Mouse (Mus musculus): ENCODE data around the gene Morf4l2. TPM values are rescaled to one million over a fixed set of nuclear protein-coding genes. Genes with fewer than 3 reads are reported as not detected.

The Morf4l2 gene
- polyA plus RNA-seq (2015; fragmentation: Nextera tagmentation; extraction: Ambion mirVana): 549 and 553 TPM in 2 replicates

GRCm38 (mm10) chrX:136743459-136743858 lies at the start of gene Morf4l2:
Gene Morf4l2, minus strand, starts transcription at chrX:136743690.
- Histone ChIP-seq H3K4me2 (peak within 1 kb of the TSS; percentile 55), H3K27ac (peak within 1 kb of the TSS; percentile 94), H3K36me3 (peaks cover 4% of the 10 kb centered on the region; the same call in 1 of the 2 replicates), H3K4me1 (0 out of 2 replicates have a peak, but pooled peaks cover 6% of the 10 kb centered on the region), H3K9ac (peak within 1 kb of the TSS; percentile 52), H3K4me3 (peak within 1 kb of the TSS; percentile 53), H3K27me3 (no peaks in the 10 kb centered on the region), H3K9me3 (no peaks in the 10 kb centered on the region)
- no peak for ATAC-seq (ENCODE audit: borderline replicate concordance, extremely low read depth, low FRiP score, low TSS enrichment)
- WGBS: 77% methylated on average over 12 of the region's 12 CpGs

GRCm38 (mm10) chrX:136789446-136789845 lies 46.0 kb upstream of the Morf4l2 start:
- 76% methylated on average over 4 of the region's 4 CpGs for WGBS
- no peak overlapping the region for H3K9ac ChIP-seq
- no peaks in the 10 kb centered on the region for H3K9me3 ChIP-seq
- no peak overlapping the region for H3K4me3 ChIP-seq
- no peaks in the 10 kb centered on the region for H3K36me3 ChIP-seq
- H3K4me1 ChIP-seq: no peaks in the 10 kb centered on the region
- H3K4me2 ChIP-seq: no peak overlapping the region
- H3K27me3 ChIP-seq: no peaks in the 10 kb centered on the region
- ATAC-seq (ENCODE audit: borderline replicate concordance, extremely low read depth, low FRiP score, low TSS enrichment): peak; percentile 46; the same call in 1 of the 2 replicates
- H3K27ac ChIP-seq: no peak overlapping the region

GRCm38 (mm10) chrX:136780041-136780440 lies 36.6 kb upstream of the Morf4l2 start, which contains the start of gene Glra4:
Gene Glra4, minus strand, starts transcription at chrX:136780141.
- Histone ChIP-seq H3K27me3 (no peaks in the 10 kb centered on the region; the same call in 1 of the 2 replicates), H3K4me3 (no peak within 1 kb of the TSS), H3K9me3 (no peaks in the 10 kb centered on the region), H3K36me3 (no peaks in the 10 kb centered on the region), H3K4me2 (no peak within 1 kb of the TSS), H3K27ac (no peak within 1 kb of the TSS), H3K9ac (no peak within 1 kb of the TSS), H3K4me1 (no peaks in the 10 kb centered on the region)
- 80% methylated on average over 3 of the region's 3 CpGs for WGBS
- no peak for ATAC-seq (ENCODE audit: borderline replicate concordance, extremely low read depth, low FRiP score, low TSS enrichment)

GRCm38 (mm10) chrX:136779262-136779661 lies 35.8 kb upstream of the Morf4l2 start:
- WGBS: 46% methylated on average over 2 of the region's 2 CpGs
- Histone ChIP-seq H3K4me3 (no peak overlapping the region), H3K4me1 (no peaks in the 10 kb centered on the region), H3K4me2 (no peak overlapping the region), H3K27ac (no peak overlapping the region), H3K9ac (no peak overlapping the region), H3K36me3 (no peaks in the 10 kb centered on the region), H3K9me3 (no peaks in the 10 kb centered on the region), H3K27me3 (no peaks in the 10 kb centered on the region; the same call in 1 of the 2 replicates)
- no peak for ATAC-seq (ENCODE audit: borderline replicate concordance, extremely low read depth, low FRiP score, low TSS enrichment)

GRCm38 (mm10) chrX:136778046-136778445 lies 34.6 kb upstream of the Morf4l2 start:
- no peak for ATAC-seq (ENCODE audit: borderline replicate concordance, extremely low read depth, low FRiP score, low TSS enrichment)
- Histone ChIP-seq H3K4me2 (no peak overlapping the region), H3K9me3 (no peaks in the 10 kb centered on the region), H3K9ac (no peak overlapping the region), H3K36me3 (no peaks in the 10 kb centered on the region), H3K27me3 (no peaks in the 10 kb centered on the region), H3K27ac (no peak overlapping the region), H3K4me3 (no peak overlapping the region), H3K4me1 (no peaks in the 10 kb centered on the region)
- 75% methylated on average over 3 of the region's 3 CpGs for WGBS

GRCm38 (mm10) chrX:136773035-136773434 lies 29.5 kb upstream of the Morf4l2 start:
- no peak overlapping the region for H3K4me2 ChIP-seq
- 57% methylated on average over 1 of the region's 1 CpGs for WGBS
- no peaks in the 10 kb centered on the region for H3K9me3 ChIP-seq
- no peak overlapping the region for H3K27ac ChIP-seq
- no peak overlapping the region for H3K4me3 ChIP-seq
- ATAC-seq (ENCODE audit: borderline replicate concordance, extremely low read depth, low FRiP score, low TSS enrichment): no peak
- no peaks in the 10 kb centered on the region for H3K36me3 ChIP-seq
- no peak overlapping the region for H3K9ac ChIP-seq
- H3K4me1 ChIP-seq: no peaks in the 10 kb centered on the region
- no peaks in the 10 kb centered on the region for H3K27me3 ChIP-seq

- Histone ChIP-seq H3K4me2 (no peak overlapping the region), H3K4me1 (no peaks in the 10 kb centered on the region), H3K9me3 (no peaks in the 10 kb centered on the region), H3K36me3 (no peaks in the 10 kb centered on the region), H3K27ac (no peak overlapping the region), H3K4me3 (no peak overlapping the region), H3K9ac (no peak overlapping the region), H3K27me3 (no peaks in the 10 kb centered on the region)
- 68% methylated on average over 11 of the region's 11 CpGs for WGBS
- no peak for ATAC-seq (ENCODE audit: borderline replicate concordance, extremely low read depth, low FRiP score, low TSS enrichment)
These were observed 17.9 kb upstream of the Morf4l2 start for GRCm38 (mm10) chrX:136761103-136762074.

GRCm38 (mm10) chrX:136755464-136755863 lies 12.0 kb upstream of the Morf4l2 start:
- 82% methylated on average over 3 of the region's 3 CpGs for WGBS
- Histone ChIP-seq H3K36me3 (no peaks in the 10 kb centered on the region), H3K4me1 (no peaks in the 10 kb centered on the region), H3K9ac (no peak overlapping the region), H3K9me3 (no peaks in the 10 kb centered on the region), H3K4me3 (no peak overlapping the region), H3K27ac (no peak overlapping the region), H3K27me3 (no peaks in the 10 kb centered on the region), H3K4me2 (no peak overlapping the region)
- ATAC-seq (ENCODE audit: borderline replicate concordance, extremely low read depth, low FRiP score, low TSS enrichment): no peak

GRCm38 (mm10) chrX:136749329-136749728 lies 5.8 kb upstream of the Morf4l2 start:
- H3K4me2 ChIP-seq: no peak overlapping the region
- WGBS: 88% methylated on average over 4 of the region's 4 CpGs
- no peak overlapping the region for H3K9ac ChIP-seq
- ATAC-seq (ENCODE audit: borderline replicate concordance, extremely low read depth, low FRiP score, low TSS enrichment): no peak
- H3K9me3 ChIP-seq: no peaks in the 10 kb centered on the region
- H3K27me3 ChIP-seq: no peaks in the 10 kb centered on the region
- H3K4me3 ChIP-seq: no peak overlapping the region
- H3K4me1 ChIP-seq: no peaks in the 10 kb centered on the region
- no peaks in the 10 kb centered on the region for H3K36me3 ChIP-seq
- no peak overlapping the region for H3K27ac ChIP-seq

- H3K36me3 ChIP-seq: no peaks in the 10 kb centered on the region
- no peak overlapping the region for H3K4me2 ChIP-seq
- no peak for ATAC-seq (ENCODE audit: borderline replicate concordance, extremely low read depth, low FRiP score, low TSS enrichment)
- no peaks in the 10 kb centered on the region for H3K9me3 ChIP-seq
- no peaks in the 10 kb centered on the region for H3K27me3 ChIP-seq
- no peak overlapping the region for H3K4me3 ChIP-seq
- H3K9ac ChIP-seq: no peak overlapping the region
- 70% methylated on average over 8 of the region's 8 CpGs for WGBS
- no peaks in the 10 kb centered on the region for H3K4me1 ChIP-seq
- no peak overlapping the region for H3K27ac ChIP-seq
These were observed 1.2 kb upstream of the Morf4l2 start for GRCm38 (mm10) chrX:136744663-136745062.

GRCm38 (mm10) chrX:136742661-136743103 lies 808 bp downstream of the Morf4l2 start:
- no peak for ATAC-seq (ENCODE audit: borderline replicate concordance, extremely low read depth, low FRiP score, low TSS enrichment)
- H3K4me1 ChIP-seq: 0 out of 2 replicates have a peak, but pooled peaks cover 8% of the 10 kb centered on the region
- WGBS: 19% methylated on average over 5 of the region's 5 CpGs
- H3K36me3 ChIP-seq: peaks cover 5% of the 10 kb centered on the region; the same call in 1 of the 2 replicates
- H3K27me3 ChIP-seq: no peaks in the 10 kb centered on the region
- peak overlapping the region; percentile 53 for H3K4me3 ChIP-seq
- H3K4me2 ChIP-seq: peak overlapping the region; percentile 55
- no peaks in the 10 kb centered on the region for H3K9me3 ChIP-seq
- H3K27ac ChIP-seq: peak overlapping the region; percentile 94
- peak overlapping the region; percentile 52 for H3K9ac ChIP-seq

- peak overlapping the region; percentile 55 for H3K4me2 ChIP-seq
- no peaks in the 10 kb centered on the region for H3K27me3 ChIP-seq
- no peak for ATAC-seq (ENCODE audit: borderline replicate concordance, extremely low read depth, low FRiP score, low TSS enrichment)
- peak overlapping the region; percentile 52 for H3K9ac ChIP-seq
- peak overlapping the region; percentile 94 for H3K27ac ChIP-seq
- peak overlapping the region; percentile 53 for H3K4me3 ChIP-seq
- H3K36me3 ChIP-seq: peaks cover 5% of the 10 kb centered on the region; the same call in 1 of the 2 replicates
- 0 out of 2 replicates have a peak, but pooled peaks cover 8% of the 10 kb centered on the region for H3K4me1 ChIP-seq
- H3K9me3 ChIP-seq: no peaks in the 10 kb centered on the region
- 21% methylated on average over 10 of the region's 10 CpGs for WGBS
These were observed 1.2 kb downstream of the Morf4l2 start for GRCm38 (mm10) chrX:136742241-136742640.

Measured in lung, embryonic 15.5 days (tissue).